Mouse (Mus musculus): Measurements from ENCODE around the gene Kcnk3. TPM values are rescaled to one million over a fixed set of nuclear protein-coding genes. Genes with fewer than 3 reads are reported as not detected.

The Kcnk3 gene
- polyA plus RNA-seq, 1 experiment, result 25.0 TPM

GRCm38 (mm10) chr5:30659042-30659441 lies 71.1 kb downstream of the Kcnk3 start:
- no peaks in the 10 kb centered on the region for H3K27me3 ChIP-seq (replicated peaks; ENCODE audit: control insufficient read depth, insufficient read depth, low read length)
- H3K4me1 ChIP-seq (ENCODE audit: control insufficient read depth, insufficient read depth, low read length), result no peaks in the 10 kb centered on the region
- TF ChIP-seq CTCF (conservative IDR thresholded peaks at IDR 0.05; ENCODE audit: insufficient read depth, insufficient read length, low read depth, low read length) (no peak), POLR2A (IDR thresholded peaks at IDR 0.05; ENCODE audit: low read depth, low read length) (no peak)
- H3K4me3 ChIP-seq (ENCODE audit: insufficient read depth, low read depth, low read length), result no peak overlapping the region
- no peak for DNase-seq
- 82% methylated on average over 4 of the region's 4 CpGs for WGBS
- H3K36me3 ChIP-seq (ENCODE audit: control insufficient read depth, insufficient read depth, low read length), result no peaks in the 10 kb centered on the region
- no peak overlapping the region for H3K27ac ChIP-seq (ENCODE audit: insufficient read depth, low read depth, low read length)

GRCm38 (mm10) chr5:30660278-30660677 lies 72.3 kb downstream of the Kcnk3 start:
- Histone ChIP-seq H3K4me3 (ENCODE audit: insufficient read depth, low read depth, low read length) (no peak overlapping the region), H3K4me1 (ENCODE audit: control insufficient read depth, insufficient read depth, low read length) (no peaks in the 10 kb centered on the region), H3K27me3 (replicated peaks; ENCODE audit: control insufficient read depth, insufficient read depth, low read length) (no peaks in the 10 kb centered on the region), H3K36me3 (ENCODE audit: control insufficient read depth, insufficient read depth, low read length) (no peaks in the 10 kb centered on the region), H3K27ac (ENCODE audit: insufficient read depth, low read depth, low read length) (no peak overlapping the region)
- no peak for DNase-seq
- WGBS, result 87% methylated on average over 1 of the region's 1 CpGs
- TF ChIP-seq CTCF (conservative IDR thresholded peaks at IDR 0.05; ENCODE audit: insufficient read depth, insufficient read length, low read depth, low read length) (no peak), POLR2A (IDR thresholded peaks at IDR 0.05; ENCODE audit: low read depth, low read length) (no peak)

GRCm38 (mm10) chr5:30660813-30661212 lies 72.8 kb downstream of the Kcnk3 start:
- Histone ChIP-seq H3K27ac (ENCODE audit: insufficient read depth, low read depth, low read length) (no peak overlapping the region), H3K27me3 (replicated peaks; ENCODE audit: control insufficient read depth, insufficient read depth, low read length) (no peaks in the 10 kb centered on the region), H3K36me3 (ENCODE audit: control insufficient read depth, insufficient read depth, low read length) (no peaks in the 10 kb centered on the region), H3K4me3 (ENCODE audit: insufficient read depth, low read depth, low read length) (no peak overlapping the region), H3K4me1 (ENCODE audit: control insufficient read depth, insufficient read depth, low read length) (no peaks in the 10 kb centered on the region; the same call in 1 of the 2 replicates)
- TF ChIP-seq CTCF (conservative IDR thresholded peaks at IDR 0.05; ENCODE audit: insufficient read depth, insufficient read length, low read depth, low read length) (no peak), POLR2A (IDR thresholded peaks at IDR 0.05; ENCODE audit: low read depth, low read length) (no peak)
- DNase-seq, result no peak
- WGBS, result 98% methylated on average over 5 of the region's 5 CpGs

- H3K4me1 ChIP-seq (ENCODE audit: control insufficient read depth, insufficient read depth, low read length), result no peaks in the 10 kb centered on the region; the same call in 1 of the 2 replicates
- H3K27ac ChIP-seq (ENCODE audit: insufficient read depth, low read depth, low read length), result no peak overlapping the region
- WGBS, result 92% methylated on average over 9 of the region's 9 CpGs
- no peaks in the 10 kb centered on the region for H3K27me3 ChIP-seq (replicated peaks; ENCODE audit: control insufficient read depth, insufficient read depth, low read length)
- H3K4me3 ChIP-seq (ENCODE audit: insufficient read depth, low read depth, low read length), result no peak overlapping the region
- DNase-seq, result no peak
- no peak for TF ChIP-seq POLR2A (IDR thresholded peaks at IDR 0.05; ENCODE audit: low read depth, low read length)
- no peak for TF ChIP-seq CTCF (conservative IDR thresholded peaks at IDR 0.05; ENCODE audit: insufficient read depth, insufficient read length, low read depth, low read length)
- H3K36me3 ChIP-seq (ENCODE audit: control insufficient read depth, insufficient read depth, low read length), result no peaks in the 10 kb centered on the region
Measured at GRCm38 (mm10) chr5:30665360-30665759, 77.4 kb downstream of the Kcnk3 start.

- no peak for DNase-seq
- H3K4me3 ChIP-seq (ENCODE audit: insufficient read depth, low read depth, low read length), result peak overlapping the region; percentile 63
- TF ChIP-seq POLR2A (IDR thresholded peaks at IDR 0.05; ENCODE audit: low read depth, low read length), result no peak
- no peak for TF ChIP-seq CTCF (conservative IDR thresholded peaks at IDR 0.05; ENCODE audit: insufficient read depth, insufficient read length, low read depth, low read length)
- H3K4me1 ChIP-seq (ENCODE audit: control insufficient read depth, insufficient read depth, low read length), result no peaks in the 10 kb centered on the region; the same call in 1 of the 2 replicates
- no peaks in the 10 kb centered on the region for H3K27me3 ChIP-seq (replicated peaks; ENCODE audit: control insufficient read depth, insufficient read depth, low read length)
- H3K27ac ChIP-seq (ENCODE audit: insufficient read depth, low read depth, low read length), result peak overlapping the region; percentile 98
- H3K36me3 ChIP-seq (ENCODE audit: control insufficient read depth, insufficient read depth, low read length), result no peaks in the 10 kb centered on the region
- WGBS, result 26% methylated on average over 6 of the region's 6 CpGs
Measured at GRCm38 (mm10) chr5:30665968-30666367, 78.0 kb downstream of the Kcnk3 start.

GRCm38 (mm10) chr5:30666391-30667195 lies 78.6 kb downstream of the Kcnk3 start, which contains the start of gene Cenpa:
Gene Cenpa (plus strand): TSS chr5:30666777.
- TF ChIP-seq POLR2A (IDR thresholded peaks at IDR 0.05; ENCODE audit: low read depth, low read length) (no peak), CTCF (conservative IDR thresholded peaks at IDR 0.05; ENCODE audit: insufficient read depth, insufficient read length, low read depth, low read length) (no peak)
- Histone ChIP-seq H3K4me3 (ENCODE audit: insufficient read depth, low read depth, low read length) (peak within 1 kb of the TSS; percentile 63), H3K27me3 (replicated peaks; ENCODE audit: control insufficient read depth, insufficient read depth, low read length) (no peaks in the 10 kb centered on the region), H3K36me3 (ENCODE audit: control insufficient read depth, insufficient read depth, low read length) (no peaks in the 10 kb centered on the region), H3K27ac (ENCODE audit: insufficient read depth, low read depth, low read length) (peak within 1 kb of the TSS; percentile 98), H3K4me1 (ENCODE audit: control insufficient read depth, insufficient read depth, low read length) (no peaks in the 10 kb centered on the region; the same call in 1 of the 2 replicates)
- peak; percentile 99 for DNase-seq
- under 1% methylated on average over 40 of the region's 40 CpGs for WGBS

GRCm38 (mm10) chr5:30667215-30667614 lies 79.2 kb downstream of the Kcnk3 start:
- Histone ChIP-seq H3K4me1 (ENCODE audit: control insufficient read depth, insufficient read depth, low read length) (no peaks in the 10 kb centered on the region; the same call in 1 of the 2 replicates), H3K27ac (ENCODE audit: insufficient read depth, low read depth, low read length) (no peak overlapping the region), H3K27me3 (replicated peaks; ENCODE audit: control insufficient read depth, insufficient read depth, low read length) (no peaks in the 10 kb centered on the region), H3K4me3 (ENCODE audit: insufficient read depth, low read depth, low read length) (peak overlapping the region; percentile 63), H3K36me3 (ENCODE audit: control insufficient read depth, insufficient read depth, low read length) (no peaks in the 10 kb centered on the region)
- no peak for TF ChIP-seq POLR2A (IDR thresholded peaks at IDR 0.05; ENCODE audit: low read depth, low read length)
- TF ChIP-seq CTCF (conservative IDR thresholded peaks at IDR 0.05; ENCODE audit: insufficient read depth, insufficient read length, low read depth, low read length), result no peak
- DNase-seq, result no peak
- WGBS, result under 1% methylated on average over 13 of the region's 13 CpGs
